In the genomic region with DNA sequence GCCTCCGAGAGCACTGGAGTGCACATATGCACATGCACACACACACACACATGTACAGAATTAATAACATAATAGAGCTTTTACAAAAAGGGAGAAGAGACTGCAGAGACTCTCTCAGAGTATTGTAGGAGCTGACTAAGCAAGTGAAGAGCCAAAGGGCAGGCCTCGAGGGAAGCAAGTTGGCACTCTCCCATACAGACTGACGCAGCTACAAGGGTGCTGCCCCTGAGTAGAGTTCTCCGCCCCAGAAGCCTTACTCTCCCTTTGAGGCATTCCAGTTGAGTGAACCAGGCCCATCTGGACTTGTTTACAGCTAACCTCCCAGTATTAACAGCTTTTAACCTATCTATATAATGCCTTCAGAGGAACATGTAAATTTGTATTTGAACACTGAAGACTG, we compare ENCODE assay signal across 11 mouse cellular contexts. TPM values are rescaled to one million over a fixed set of nuclear protein-coding genes. Genes with fewer than 3 reads are reported as not detected.
DNase-seq lines count a peak whose midpoint lies in the region; ATAC-seq lines count a peak whose summit lies in the region.
"Had no signal": no experiment of that assay in that cellular context is flagged by ENCODE, and none has a peak within 500 bp of the region (broad histone marks: within the 10 kb centered on the region; RNA-seq: fewer than 3 reads in every experiment).

No protein-coding gene starts in this region.

- no peaks in the 10 kb centered on the region for H3K4me1 ChIP-seq in hindbrain, embryonic 14.5 days (replicated peaks; ENCODE audit: control insufficient read depth, insufficient read depth, low read length)
- no peaks in the 10 kb centered on the region for H3K4me1 ChIP-seq in hindbrain, embryonic 12.5 days
- no peaks in the 10 kb centered on the region for H3K4me1 ChIP-seq in brown adipose tissue, adult 24 weeks (ENCODE audit: control insufficient read depth, insufficient read depth, insufficient read length, low read length)
- H3K4me1 ChIP-seq: stomach, embryonic 15.5 days had no signal

- peak; percentile 33 for DNase-seq in hindbrain, embryonic 14.5 days (ENCODE audit: low spot score)
- DNase-seq in heart, postnatal 36 days, result peak; percentile 64 to 67
- DNase-seq in lung, postnatal 10 days, result peak; percentile 67
- DNase-seq in layer of hippocampus, postnatal 36 days, result no peak
- DNase-seq in thymus, postnatal 4 days, result no peak
- DNase-seq in layer of hippocampus, adult 18-20 months (ENCODE audit: low spot score in 2 of 2), result no peak

- H3K27me3 ChIP-seq in hindbrain, embryonic 14.5 days (ENCODE audit: control insufficient read depth, insufficient read depth, low read length), result no peaks in the 10 kb centered on the region
- no peaks in the 10 kb centered on the region for H3K27me3 ChIP-seq in hindbrain, embryonic 12.5 days
- H3K27me3 ChIP-seq: limb, embryonic 13.5 days; stomach, embryonic 15.5 days had no signal

- 63% methylated on average over 4 of the region's 4 CpGs for WGBS in hindbrain, embryonic 14.5 days
- WGBS in hindbrain, embryonic 12.5 days, result 75% methylated on average over 4 of the region's 4 CpGs

- no peak overlapping the region for H3K27ac ChIP-seq in hindbrain, embryonic 14.5 days
- no peak overlapping the region for H3K27ac ChIP-seq in hindbrain, embryonic 12.5 days
- 0 out of 2 replicates have a peak overlapping the region, but pooled peaks have one; percentile 3 for H3K27ac ChIP-seq in brown adipose tissue, adult 24 weeks (replicated peaks; ENCODE audit: low read depth, low read length)
- H3K27ac ChIP-seq: limb, embryonic 13.5 days; stomach, embryonic 15.5 days had no signal

- no peak for ATAC-seq in hindbrain, embryonic 14.5 days (ENCODE audit: low FRiP score)
- ATAC-seq in hindbrain, embryonic 12.5 days (ENCODE audit: low FRiP score), result no peak
- ATAC-seq: forebrain, embryonic 16.5 days had no signal

- no peaks in the 10 kb centered on the region for H3K9me3 ChIP-seq in hindbrain, embryonic 14.5 days (ENCODE audit: control insufficient read depth, low read length)
- no peaks in the 10 kb centered on the region for H3K9me3 ChIP-seq in hindbrain, embryonic 12.5 days (replicated peaks)
- H3K9me3 ChIP-seq: limb, embryonic 13.5 days; stomach, embryonic 15.5 days had no signal

- no peak overlapping the region for H3K4me2 ChIP-seq in hindbrain, embryonic 14.5 days (replicated peaks)
- H3K4me2 ChIP-seq in hindbrain, embryonic 12.5 days (replicated peaks), result no peak overlapping the region
- H3K4me2 ChIP-seq: limb, embryonic 13.5 days; stomach, embryonic 15.5 days had no signal

- no peaks in the 10 kb centered on the region for H3K36me3 ChIP-seq in hindbrain, embryonic 14.5 days (replicated peaks; ENCODE audit: control insufficient read depth, insufficient read depth)
- H3K36me3 ChIP-seq in hindbrain, embryonic 12.5 days, result no peaks in the 10 kb centered on the region
- H3K36me3 ChIP-seq: limb, embryonic 13.5 days; stomach, embryonic 15.5 days had no signal

- H3K9ac ChIP-seq in hindbrain, embryonic 14.5 days, result no peak overlapping the region
- no peak overlapping the region for H3K9ac ChIP-seq in hindbrain, embryonic 12.5 days
- H3K9ac ChIP-seq: limb, embryonic 13.5 days; stomach, embryonic 15.5 days had no signal

- H3K4me3 ChIP-seq in hindbrain, embryonic 14.5 days (replicated peaks; ENCODE audit: low read length), result no peak overlapping the region
- H3K4me3 ChIP-seq in hindbrain, embryonic 12.5 days, result no peak overlapping the region
- H3K4me3 ChIP-seq in brown adipose tissue, adult 24 weeks (ENCODE audit: insufficient read depth, low read depth, low read length), result no peak overlapping the region
- H3K4me3 ChIP-seq: limb, embryonic 13.5 days; stomach, embryonic 15.5 days had no signal

- intact Hi-C loops in heart, postnatal 36 days (cut with DNase I), result no loop called here

RNA-seq across cellular contexts. Expression of gene Prss48, which starts 54.4 kb away (rescaled TPM):
- polyA plus RNA-seq in hindbrain, embryonic 14.5 days (2014; fragmentation: Nextera tagmentation; extraction: Ambion mirVana), result 0.21 TPM in 1 of 2 replicates, not detected in the other
- polyA plus RNA-seq in hindbrain, embryonic 12.5 days (2016; fragmentation: Nextera tagmentation; extraction: Ambion mirVana), result not detected in 2 replicates
- not detected in 2 replicates for polyA plus RNA-seq in brown adipose tissue, adult 24 weeks (2012; ENCODE audit: insufficient read depth, insufficient read length, missing spikeins)
- total RNA-seq in heart, postnatal 36 days (2021), result not detected
- not detected for total RNA-seq in layer of hippocampus, postnatal 36 days (2021)
- total RNA-seq in layer of hippocampus, adult 18-20 months (2021), result not detected
- polyA plus RNA-seq: forebrain, embryonic 16.5 days; limb, embryonic 13.5 days; stomach, embryonic 15.5 days had no signal

Comparison
In these comparisons a context has a peak if more than half of its experiments do, and no peak if none do; other contexts are left out.
1. DNase-seq: peak in hindbrain, embryonic 14.5 days (single experiment), heart, postnatal 36 days (2 of 2) and lung, postnatal 10 days (single experiment); none in layer of hippocampus, postnatal 36 days (0 of 2), thymus, postnatal 4 days (single experiment) and layer of hippocampus, adult 18-20 months (0 of 2).